Mouse (Mus musculus) cerebellum, adult 2 months (tissue): ENCODE measurements around the gene Agap1.

Experiments
- CTCF ChIP-seq: fragments of 200-500 bp; IDR thresholded peaks from 2 replicates; pipeline ENCODE4 v1.5.1; 2011; ENCODE audit warnings: low read depth, mild to moderate bottlenecking, control low read depth, low read length, moderate library complexity, borderline replicate concordance; ENCODE audit not compliant: insufficient read depth
- POLR2A ChIP-seq: fragments of 200-500 bp; IDR thresholded peaks from 2 replicates; pipeline ENCODE4 v1.6.1; 2011; ENCODE audit warnings: low read length, control low read depth, borderline replicate concordance; ENCODE audit not compliant: insufficient read depth

DNA sequence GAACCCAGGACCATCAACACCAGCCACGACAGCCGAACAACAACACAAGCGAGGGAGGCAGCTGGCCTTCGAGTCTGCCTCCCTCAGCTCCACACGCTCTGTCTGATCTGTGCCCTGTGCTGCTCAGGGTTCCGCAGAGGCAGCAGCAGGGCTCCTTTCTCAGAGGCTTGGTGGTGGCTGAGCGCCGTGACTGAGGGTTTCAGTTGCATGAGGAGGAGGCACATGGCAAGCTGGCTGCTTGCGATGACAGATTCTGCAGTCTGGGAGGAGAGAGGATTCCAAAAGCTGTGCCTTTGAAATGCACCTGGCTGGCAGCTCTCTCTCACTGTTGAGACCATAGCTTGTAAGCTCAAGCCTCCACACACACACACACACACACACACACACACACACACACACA, 17.3 kb downstream of the Agap1 start:
- TF ChIP-seq CTCF (no peak), POLR2A (no peak)
